Mouse (Mus musculus): ENCODE data around the gene Dgkq.
A peak's percentile ranks its signal among the peaks of the same experiment; 100 is the strongest.

- no peak for TF ChIP-seq CTCF (IDR thresholded peaks at IDR 0.05; ENCODE audit: low read depth)
- TF ChIP-seq EP300 (IDR thresholded peaks at IDR 0.05; ENCODE audit: low read depth): 0 out of 2 replicates have a peak, but pooled peaks have one; percentile 30
Measured at GRCm38 (mm10) chr5:108626050-108626660, 43.3 kb downstream of the Dgkq start.
